Mouse (Mus musculus): ENCODE measurements around the gene Secisbp2l. TPM values are rescaled to one million over a fixed set of nuclear protein-coding genes. Genes with fewer than 3 reads are reported as not detected.

Gene Secisbp2l
- polyA plus RNA-seq (2012; ENCODE audit: insufficient read depth, insufficient read length, low replicate concordance, missing spikeins), result 44.6 TPM in 1 of 2 replicates, not detected in the other

DNA sequence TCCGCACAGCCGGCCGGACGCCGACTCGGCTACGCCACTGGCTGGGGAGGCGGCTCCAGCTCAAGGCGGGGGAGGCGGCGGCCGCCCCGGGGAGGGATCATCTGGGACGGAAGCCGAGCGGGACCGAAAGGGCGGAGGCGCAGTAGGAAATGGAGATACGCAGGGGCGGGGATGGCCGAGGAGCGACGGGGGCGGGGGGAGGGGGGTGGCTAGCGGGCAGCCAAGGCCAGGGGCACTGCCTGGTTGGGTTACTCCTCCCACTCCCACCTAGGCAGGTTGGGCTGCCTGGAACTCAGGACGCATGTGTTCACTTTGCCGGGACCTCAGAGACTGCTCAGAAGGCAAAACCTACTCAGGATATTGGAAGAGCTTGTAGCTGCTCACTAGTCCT lies at the start of gene Secisbp2l:
Secisbp2l (minus strand) TSS at position 152 of the 391 bp plus-strand sequence.
- no peak within 1 kb of the TSS for H3K27ac ChIP-seq (ENCODE audit: insufficient read depth, low read depth, low read length)
- peak within 1 kb of the TSS; percentile 90 for H3K4me3 ChIP-seq (ENCODE audit: insufficient read depth, low read depth, low read length)
- H3K4me1 ChIP-seq (ENCODE audit: control insufficient read depth, insufficient read depth, low read length), result peaks cover 6% of the 10 kb centered on the region
- WGBS, result under 1% methylated on average over 28 of the region's 28 CpGs
- TF ChIP-seq POLR2A (IDR thresholded peaks at IDR 0.05; ENCODE audit: insufficient read depth, low read depth, low read length), result no peak
- TF ChIP-seq CTCF (IDR thresholded peaks at IDR 0.05; ENCODE audit: insufficient read depth, low read depth, low read length), result no peak

DNA sequence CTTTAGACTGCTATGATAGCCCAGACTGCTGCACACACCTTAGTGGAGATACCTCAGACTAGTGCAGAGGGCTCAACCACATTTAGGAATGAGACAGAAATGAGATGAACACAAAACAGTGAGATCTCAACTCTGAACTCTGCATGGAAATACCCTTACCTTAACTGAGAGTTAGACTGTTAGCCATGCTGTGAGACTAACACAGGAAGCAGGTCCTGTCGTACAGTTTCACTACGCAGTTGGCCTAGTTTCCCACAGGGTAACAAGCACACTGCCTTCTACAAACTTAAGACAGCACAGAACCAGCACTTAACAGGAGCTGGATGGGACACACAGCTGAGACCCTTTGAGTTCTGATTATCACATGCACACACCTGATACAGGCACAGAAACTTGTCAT lies 47.3 kb upstream of the Secisbp2l start:
- H3K4me1 ChIP-seq (ENCODE audit: control insufficient read depth, insufficient read depth, low read length), result no peaks in the 10 kb centered on the region
- no peak overlapping the region for H3K4me3 ChIP-seq (ENCODE audit: insufficient read depth, low read depth, low read length)
- H3K27ac ChIP-seq (ENCODE audit: insufficient read depth, low read depth, low read length), result no peak overlapping the region
- TF ChIP-seq CTCF (IDR thresholded peaks at IDR 0.05; ENCODE audit: insufficient read depth, low read depth, low read length) (no peak), POLR2A (IDR thresholded peaks at IDR 0.05; ENCODE audit: insufficient read depth, low read depth, low read length) (no peak)
- 80% methylated on average over 2 of the region's 2 CpGs for WGBS

DNA sequence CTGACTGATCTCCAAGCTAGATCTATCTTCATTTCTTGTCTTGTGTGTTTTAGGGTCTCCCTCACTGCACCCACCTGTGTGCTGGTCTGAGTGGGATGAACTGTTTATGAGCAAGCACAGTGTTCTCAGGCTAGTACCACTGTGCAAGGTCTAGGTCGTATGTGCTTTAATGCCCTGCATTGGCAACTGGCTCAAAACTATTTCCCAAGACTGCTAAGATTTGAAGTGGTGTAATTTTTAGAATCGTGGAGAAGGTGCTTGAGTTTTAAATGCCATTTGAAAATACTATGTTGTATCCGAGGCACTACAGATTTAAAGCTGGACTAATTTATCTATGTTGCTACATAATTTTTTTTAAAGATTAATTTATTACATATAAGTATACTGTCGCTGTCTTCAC lies 45.2 kb upstream of the Secisbp2l start:
- no peak overlapping the region for H3K27ac ChIP-seq (ENCODE audit: insufficient read depth, low read depth, low read length)
- no peaks in the 10 kb centered on the region for H3K4me1 ChIP-seq (ENCODE audit: control insufficient read depth, insufficient read depth, low read length)
- TF ChIP-seq CTCF (IDR thresholded peaks at IDR 0.05; ENCODE audit: insufficient read depth, low read depth, low read length) (no peak), POLR2A (IDR thresholded peaks at IDR 0.05; ENCODE audit: insufficient read depth, low read depth, low read length) (no peak)
- 92% methylated on average over 4 of the region's 4 CpGs for WGBS
- H3K4me3 ChIP-seq (ENCODE audit: insufficient read depth, low read depth, low read length), result no peak overlapping the region

DNA sequence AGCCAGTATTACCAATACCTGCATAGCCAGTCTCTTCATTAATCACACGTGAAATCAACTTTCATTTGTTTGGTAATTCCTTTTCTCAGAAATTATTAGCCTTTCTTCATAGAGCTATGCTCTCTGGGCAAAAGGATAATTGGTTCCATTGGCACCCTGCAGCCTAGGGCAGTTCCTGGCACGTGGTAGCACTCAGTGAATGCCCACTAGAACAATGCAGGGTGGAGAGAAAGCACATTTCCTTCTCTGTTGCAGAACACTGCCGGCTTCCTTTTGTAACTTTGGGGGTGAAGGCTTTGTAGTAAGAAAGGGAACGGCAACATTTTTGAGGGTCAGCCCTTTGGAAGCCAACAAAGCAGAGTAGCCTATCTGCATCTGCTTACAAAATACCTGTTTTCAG lies 43.5 kb upstream of the Secisbp2l start:
- TF ChIP-seq POLR2A (IDR thresholded peaks at IDR 0.05; ENCODE audit: insufficient read depth, low read depth, low read length) (no peak), CTCF (IDR thresholded peaks at IDR 0.05; ENCODE audit: insufficient read depth, low read depth, low read length) (no peak)
- Histone ChIP-seq H3K27ac (ENCODE audit: insufficient read depth, low read depth, low read length) (no peak overlapping the region), H3K4me3 (ENCODE audit: insufficient read depth, low read depth, low read length) (no peak overlapping the region), H3K4me1 (ENCODE audit: control insufficient read depth, insufficient read depth, low read length) (no peaks in the 10 kb centered on the region)
- WGBS, result 17% methylated on average over 4 of the region's 4 CpGs

DNA sequence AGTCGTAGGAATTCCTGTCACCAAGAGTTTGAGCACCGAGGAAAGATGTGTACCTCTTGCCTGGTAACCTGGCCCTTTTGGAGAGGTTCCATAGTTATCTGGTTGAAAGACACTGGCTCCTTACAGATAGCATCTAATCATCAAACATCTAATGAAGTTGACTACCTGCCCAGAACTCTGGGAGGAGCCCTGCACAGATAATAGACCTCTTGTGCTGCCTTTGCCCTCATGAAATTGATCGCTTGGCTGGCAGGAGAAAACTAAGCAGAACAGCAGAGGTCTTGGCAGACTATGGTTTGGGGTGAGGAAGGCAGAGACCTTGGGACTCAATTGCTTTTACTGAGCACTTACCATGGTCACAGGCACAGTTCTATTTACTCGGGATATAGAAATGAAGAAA lies 37.7 kb upstream of the Secisbp2l start:
- Histone ChIP-seq H3K4me3 (ENCODE audit: insufficient read depth, low read depth, low read length) (no peak overlapping the region), H3K4me1 (ENCODE audit: control insufficient read depth, insufficient read depth, low read length) (no peaks in the 10 kb centered on the region), H3K27ac (ENCODE audit: insufficient read depth, low read depth, low read length) (no peak overlapping the region)
- TF ChIP-seq CTCF (IDR thresholded peaks at IDR 0.05; ENCODE audit: insufficient read depth, low read depth, low read length), result no peak
- 85% methylated on average over 4 of the region's 4 CpGs for WGBS

DNA sequence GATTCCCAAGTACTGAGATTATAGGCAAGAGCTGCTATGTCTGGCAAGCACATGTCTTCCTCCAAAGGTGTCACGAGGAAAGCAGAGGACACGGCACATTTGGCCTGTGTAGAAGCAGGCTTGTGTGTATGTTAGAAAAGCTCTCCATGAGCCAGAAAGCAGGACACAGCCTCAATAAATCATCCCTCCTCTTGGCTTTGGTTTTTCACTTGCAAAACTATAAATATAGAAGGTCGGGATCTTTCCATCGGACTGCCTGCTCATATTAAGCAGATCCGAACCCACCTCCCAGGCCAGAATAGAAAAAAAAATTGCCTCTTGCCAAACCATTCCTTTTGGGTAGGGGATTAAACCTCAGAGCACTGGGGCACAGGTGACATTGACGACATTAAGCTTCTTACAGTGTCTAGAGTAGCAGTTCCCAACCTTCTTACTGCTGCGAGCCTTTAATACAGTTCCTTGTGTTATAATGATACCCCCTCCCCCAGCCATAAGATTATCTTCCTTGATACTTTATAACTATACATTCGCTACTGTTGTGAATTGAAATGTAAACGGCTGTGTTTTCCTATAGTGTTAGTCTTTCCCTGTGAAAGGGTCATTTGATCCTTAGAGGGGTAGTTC lies 31.4 kb upstream of the Secisbp2l start:
- peaks cover 5% of the 10 kb centered on the region; the same call in 1 of the 2 replicates for H3K4me1 ChIP-seq (ENCODE audit: control insufficient read depth, insufficient read depth, low read length)
- no peak overlapping the region for H3K27ac ChIP-seq (ENCODE audit: insufficient read depth, low read depth, low read length)
- no peak overlapping the region for H3K4me3 ChIP-seq (ENCODE audit: insufficient read depth, low read depth, low read length)
- TF ChIP-seq CTCF (IDR thresholded peaks at IDR 0.05; ENCODE audit: insufficient read depth, low read depth, low read length) (no peak), POLR2A (IDR thresholded peaks at IDR 0.05; ENCODE audit: insufficient read depth, low read depth, low read length) (no peak)
- 78% methylated on average over 9 of the region's 9 CpGs for WGBS

DNA sequence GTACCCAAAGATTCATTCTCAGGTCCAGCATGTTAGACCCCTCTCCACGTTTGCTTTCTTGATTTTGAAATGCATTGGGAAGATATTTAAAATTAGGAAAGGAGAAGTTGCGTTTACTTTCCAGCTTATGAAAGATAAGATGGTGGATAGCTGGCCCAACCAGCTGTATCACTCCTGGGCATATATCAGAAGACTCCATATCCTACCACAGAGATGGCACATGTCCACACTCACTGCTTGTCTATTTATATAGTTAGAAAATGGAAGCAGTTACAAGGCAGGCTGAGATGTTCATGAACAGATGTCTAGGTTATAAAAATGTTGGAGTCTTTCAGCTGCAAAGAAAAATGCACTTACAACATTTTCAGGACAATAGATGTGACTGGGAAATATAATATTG lies 28.7 kb upstream of the Secisbp2l start:
- 90% methylated on average over 2 of the region's 2 CpGs for WGBS
- Histone ChIP-seq H3K4me1 (ENCODE audit: control insufficient read depth, insufficient read depth, low read length) (peaks cover 6% of the 10 kb centered on the region; the same call in 1 of the 2 replicates), H3K4me3 (ENCODE audit: insufficient read depth, low read depth, low read length) (no peak overlapping the region), H3K27ac (ENCODE audit: insufficient read depth, low read depth, low read length) (no peak overlapping the region)
- no peak for TF ChIP-seq POLR2A (IDR thresholded peaks at IDR 0.05; ENCODE audit: insufficient read depth, low read depth, low read length)
- TF ChIP-seq CTCF (IDR thresholded peaks at IDR 0.05; ENCODE audit: insufficient read depth, low read depth, low read length), result no peak

DNA sequence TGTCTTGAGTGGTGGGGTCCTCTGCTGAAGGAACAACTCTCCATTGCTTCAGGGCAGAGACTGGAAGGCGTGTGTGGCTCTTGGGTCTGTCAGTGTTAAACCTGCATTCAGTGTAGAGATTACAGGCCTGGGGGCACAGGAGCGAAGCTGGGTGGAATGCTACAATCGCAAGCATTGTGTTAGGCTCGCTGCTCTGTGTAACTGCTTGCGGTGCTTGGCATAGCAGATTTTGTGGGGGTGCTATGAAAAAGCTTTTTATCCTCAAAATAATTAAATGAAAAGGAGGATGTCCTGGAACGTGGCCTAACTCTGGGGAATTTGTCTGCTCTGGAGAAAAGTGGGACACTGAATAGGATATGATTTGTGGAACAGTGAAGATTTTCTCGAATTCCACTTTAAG lies 26.9 kb upstream of the Secisbp2l start:
- H3K4me3 ChIP-seq (ENCODE audit: insufficient read depth, low read depth, low read length), result no peak overlapping the region
- TF ChIP-seq POLR2A (IDR thresholded peaks at IDR 0.05; ENCODE audit: insufficient read depth, low read depth, low read length) (no peak), CTCF (IDR thresholded peaks at IDR 0.05; ENCODE audit: insufficient read depth, low read depth, low read length) (no peak)
- peaks cover 6% of the 10 kb centered on the region; the same call in 1 of the 2 replicates for H3K4me1 ChIP-seq (ENCODE audit: control insufficient read depth, insufficient read depth, low read length)
- H3K27ac ChIP-seq (ENCODE audit: insufficient read depth, low read depth, low read length), result no peak overlapping the region
- WGBS, result 40% methylated on average over 7 of the region's 7 CpGs

DNA sequence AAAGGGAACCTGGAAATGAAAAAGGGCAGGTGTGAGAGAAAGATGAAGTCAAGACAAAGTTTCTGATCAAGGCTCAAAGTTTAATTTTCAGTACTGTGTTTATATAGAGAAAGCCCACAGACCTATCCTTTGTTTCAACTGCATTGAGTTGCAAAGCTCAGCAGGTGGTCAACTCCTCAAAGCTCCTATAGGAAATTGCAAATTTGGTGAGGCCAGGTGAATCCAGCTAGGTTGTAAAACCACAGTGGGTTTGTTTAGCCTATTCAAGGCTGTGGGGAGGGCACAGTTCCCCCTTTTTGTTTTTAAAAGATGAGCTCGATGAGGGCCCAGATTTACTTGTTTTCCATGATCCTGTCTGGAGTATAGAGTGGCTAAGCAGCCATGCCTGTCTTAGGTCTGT lies 23.2 kb upstream of the Secisbp2l start:
- TF ChIP-seq CTCF (IDR thresholded peaks at IDR 0.05; ENCODE audit: insufficient read depth, low read depth, low read length) (no peak), POLR2A (IDR thresholded peaks at IDR 0.05; ENCODE audit: insufficient read depth, low read depth, low read length) (no peak)
- no peak overlapping the region for H3K27ac ChIP-seq (ENCODE audit: insufficient read depth, low read depth, low read length)
- no peak overlapping the region for H3K4me3 ChIP-seq (ENCODE audit: insufficient read depth, low read depth, low read length)
- 44% methylated on average over 1 of the region's 1 CpGs for WGBS
- peaks cover 6% of the 10 kb centered on the region; the same call in 1 of the 2 replicates for H3K4me1 ChIP-seq (ENCODE audit: control insufficient read depth, insufficient read depth, low read length)
